Mouse (Mus musculus) C3H10T1/2 (cell line): Measurements from ENCODE around the gene Vapa. TPM values are rescaled to one million over a fixed set of nuclear protein-coding genes. Genes with fewer than 3 reads are reported as not detected.

ENCODE experiments used
- polyA plus RNA-seq, 2 experiments: library from polyadenylated mRNA; unstranded; fragments of >200 nt; fragmentation: generic; extraction: Trizol; gene quantifications; one replicate each; pipeline ENCODE4 v1.2.1; 2012; ENCODE audit warnings: missing spikeins in 2 of 2

Gene Vapa
- 10 to 100 TPM; 12.7 to 39.5 TPM for polyA plus RNA-seq

DNA sequence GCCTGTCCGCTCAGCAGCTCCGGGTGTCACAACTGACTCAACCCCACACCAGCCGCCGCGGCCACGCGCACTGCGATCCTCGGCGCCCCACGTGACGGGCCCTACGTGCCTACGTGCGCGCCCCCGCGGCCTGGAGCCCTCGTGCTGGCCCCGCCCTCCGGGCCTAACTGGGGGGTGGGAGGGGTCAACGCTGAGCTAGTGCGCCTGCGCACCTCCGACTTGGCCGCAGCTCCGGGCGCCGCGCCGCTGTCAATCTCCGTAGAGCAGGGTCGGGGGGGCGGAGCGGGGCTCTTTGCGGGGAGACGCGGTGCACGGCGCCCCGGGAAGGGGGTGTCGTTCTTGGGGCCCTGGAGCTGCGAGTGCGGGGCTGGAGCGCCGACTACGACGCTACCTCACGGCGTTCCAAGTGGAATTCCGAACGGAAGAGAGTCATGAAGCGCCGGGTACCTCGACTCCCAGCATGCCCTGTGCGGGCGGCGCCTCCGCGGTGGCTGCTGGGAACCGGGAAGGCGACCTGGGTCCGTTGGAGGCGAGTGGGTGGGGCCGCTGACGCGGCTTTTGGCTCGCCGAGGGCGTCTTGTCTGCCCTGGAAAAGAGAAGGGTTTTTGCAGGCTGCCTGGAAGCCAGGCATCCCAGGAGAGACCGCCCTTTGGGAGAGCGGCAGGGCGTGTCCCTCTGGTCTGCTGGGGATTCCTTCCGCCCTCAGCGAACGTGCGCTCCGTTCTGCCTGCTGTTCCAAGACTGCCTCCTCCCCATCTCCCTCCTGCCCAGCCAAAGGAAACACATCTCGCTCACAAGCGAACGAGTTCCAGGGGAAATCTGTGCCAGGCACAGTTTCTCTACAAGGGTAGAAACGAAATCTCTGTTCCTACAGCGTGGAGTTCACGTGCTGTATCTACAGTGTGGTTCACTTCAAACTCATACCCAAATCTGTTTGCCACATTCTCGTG is at the start of gene Vapa:
Gene Vapa (minus strand): TSS at position 93 of the 950 bp plus-strand sequence.

DNA sequence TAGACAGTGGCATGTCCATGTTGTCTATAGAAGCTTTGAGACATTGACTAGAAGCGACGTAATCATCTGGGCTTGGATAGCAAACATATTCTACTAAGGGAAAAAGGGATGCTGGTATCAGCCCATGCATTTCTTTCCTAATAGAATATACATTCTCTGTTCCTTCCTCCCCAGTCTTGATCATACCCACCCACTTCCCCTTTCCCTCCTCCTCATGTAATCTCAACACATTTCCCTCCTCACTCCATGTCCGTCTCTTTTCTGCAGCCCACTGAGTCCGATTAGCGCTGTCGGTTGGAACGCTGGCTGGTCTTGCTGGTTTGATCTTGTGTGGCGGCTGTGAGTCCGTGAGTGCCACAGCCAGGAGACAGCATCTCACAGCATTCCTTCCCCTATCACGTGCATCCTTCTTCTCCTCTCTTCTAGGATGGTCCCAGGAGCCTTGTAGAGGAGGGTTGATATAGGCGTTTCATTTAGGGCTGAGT is 28.4 kb upstream of the Vapa start, which contains the start of gene Txndc2:
Gene Txndc2 (minus strand): TSS at position 435 of the 485 bp plus-strand sequence.

DNA sequence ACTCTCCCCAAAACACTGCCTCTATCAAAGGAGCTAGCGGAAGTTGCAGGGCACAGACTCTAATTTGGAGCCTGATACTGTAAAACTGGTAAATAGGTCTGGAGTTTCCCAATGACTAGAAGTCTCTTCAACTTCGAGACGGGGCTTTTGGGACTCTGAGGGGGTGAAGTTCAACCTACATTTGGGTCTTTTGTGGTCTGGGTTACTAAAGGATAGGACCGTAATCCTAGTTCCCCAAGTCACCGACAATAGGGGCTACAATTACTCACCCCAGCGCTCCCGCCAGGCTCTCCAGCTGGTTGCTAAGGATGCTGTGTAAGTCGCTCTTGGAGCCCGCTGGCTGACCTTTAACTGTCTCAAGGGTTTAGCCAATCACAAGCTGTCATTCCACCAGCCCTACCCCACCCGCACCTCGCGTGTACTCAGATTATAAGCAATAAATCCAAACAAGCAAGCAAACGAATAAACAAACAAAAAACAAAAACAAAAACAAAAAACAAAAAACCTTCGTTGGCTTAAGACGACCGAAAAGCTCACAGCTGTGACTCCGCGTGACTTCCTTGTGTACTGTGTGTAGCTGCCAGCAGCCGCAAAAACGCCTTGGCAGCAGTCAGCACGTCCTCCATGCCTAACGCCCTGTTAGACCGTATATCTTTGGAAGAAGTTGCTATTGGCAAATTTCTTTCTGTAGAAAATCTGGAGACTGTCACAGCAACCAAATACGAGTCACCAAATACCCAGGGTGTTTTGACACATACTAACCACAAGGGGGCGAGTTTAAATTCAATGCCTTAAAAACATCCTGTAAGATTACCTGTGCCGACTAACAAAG is 72.7 kb downstream of the Vapa start, which contains the start of gene Tmem232:
Gene Tmem232 (minus strand): TSS at position 342 of the 832 bp plus-strand sequence.

Other genes with a start within 250 kb of the Vapa start
- not detected for gene Tmem232, start 72.8 kb downstream of the Vapa start, polyA plus RNA-seq
- gene Txndc2, start 28.6 kb upstream of the Vapa start, polyA plus RNA-seq, result under 1 TPM in 1 of 2 experiments, not detected in 1; 0.09 TPM
- gene Rab31, start 159.2 kb upstream of the Vapa start, polyA plus RNA-seq, result 10 to 100 TPM; 19.9 to 45.2 TPM
- 10 to 100 TPM; 16.8 to 39.1 TPM for gene Ppp4r1, start 169.0 kb upstream of the Vapa start, polyA plus RNA-seq